Mouse (Mus musculus) intestine, embryonic 14.5 days (tissue): ENCODE results near the gene Itih2. TPM values are rescaled to one million over a fixed set of nuclear protein-coding genes. Genes with fewer than 3 reads are reported as not detected.

ENCODE experiments used
- ATAC-seq: fragments of 200-750 bp; cut with Nextera tagmentation; replicated peaks from 2 replicates; pipeline ENCODE4 v1.8.0; 2017; ENCODE audit warnings: low read depth, moderate number of reproducible peaks, moderate TSS enrichment, moderate library complexity; ENCODE audit not compliant: low FRiP score, low TSS enrichment
- DNase-seq: peaks from one replicate; pipeline ENCODE4 v3.0.0-alpha.2; 2018; ENCODE audit warnings: low spot score
- H3K27ac ChIP-seq: fragments of 300-500 bp; sonication (generic); 2 replicates; pipeline ENCODE4 v1.5.1; 2014; ENCODE audit warnings: low read depth, mild to moderate bottlenecking, control low read depth
- H3K27me3 ChIP-seq: fragments of 300-500 bp; sonication (generic); replicated peaks from 2 replicates; pipeline ENCODE4 v1.6.1; 2014; ENCODE audit warnings: low read length, control low read depth; ENCODE audit not compliant: control insufficient read depth, insufficient read depth
- H3K36me3 ChIP-seq: fragments of 300-500 bp; sonication (generic); 2 replicates; pipeline ENCODE4 v1.6.1; 2014; ENCODE audit warnings: low read length, control low read depth; ENCODE audit not compliant: control insufficient read depth, insufficient read depth
- H3K4me1 ChIP-seq: fragments of 300-500 bp; sonication (generic); replicated peaks from 2 replicates; pipeline ENCODE4 v1.6.1; 2014; ENCODE audit warnings: low read length, control low read depth, mixed read lengths; ENCODE audit not compliant: control insufficient read depth, insufficient read depth
- H3K4me2 ChIP-seq: fragments of 300-500 bp; sonication (generic); 2 replicates; pipeline ENCODE4 v1.6.1; 2014; ENCODE audit warnings: low read length
- H3K4me3 ChIP-seq: fragments of 300-500 bp; sonication (generic); 2 replicates; pipeline ENCODE4 v1.5.1; 2014; ENCODE audit warnings: low read depth, low read length, control low read depth, mixed read lengths
- H3K9ac ChIP-seq: fragments of 300-500 bp; sonication (generic); 2 replicates; pipeline ENCODE4 v1.6.1; 2014; ENCODE audit warnings: mild to moderate bottlenecking, low read length
- H3K9me3 ChIP-seq: fragments of 300-500 bp; sonication (generic); 2 replicates; pipeline ENCODE4 v1.6.1; 2016; ENCODE audit warnings: low read length, control low read depth; ENCODE audit not compliant: control insufficient read depth
- WGBS: fragments of 180-500 bp; shearing (Covaris S2); extraction: QIAGEN DNeasy Blood & Tissue Kit; methylation state at CpG from one replicate; pipeline ENCODE4 v1.1.7; 2014; 5-methylcytosine and 5-hydroxymethylcytosine counted together
- polyA plus RNA-seq: library from polyadenylated mRNA; unstranded; fragments of >200 nt; fragmentation: Nextera tagmentation; extraction: Ambion mirVana; gene quantifications from 2 replicates; pipeline ENCODE4 v1.2.1, GENCODE M21; 2014

The Itih2 gene
- polyA plus RNA-seq, 1 experiment from 2014 or later = 0.27 TPM

DNA sequence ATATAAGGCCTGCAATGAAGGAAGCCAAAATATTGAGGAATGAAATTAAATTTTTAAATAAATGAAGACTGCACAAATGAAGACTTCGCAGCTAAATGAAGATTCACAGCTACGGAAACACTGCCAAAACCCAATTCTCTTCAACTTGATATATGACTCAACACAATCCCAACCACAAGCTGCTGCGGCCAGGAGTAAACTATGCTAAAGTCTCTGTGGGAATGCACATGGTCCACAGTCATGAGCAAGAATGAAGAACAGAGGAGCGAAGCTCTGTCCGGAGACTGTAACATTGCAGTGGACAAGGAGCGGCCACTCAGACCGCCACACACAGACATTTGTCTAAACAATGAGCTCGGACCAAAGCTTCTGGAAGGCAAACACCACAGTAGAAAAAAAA, 54.5 kb downstream of the Itih2 start:
- Histone ChIP-seq H3K4me2 (peak overlapping the region; percentile 27), H3K9ac (no peak overlapping the region), H3K9me3 (no peaks in the 10 kb centered on the region), H3K36me3 (peaks cover 16% of the 10 kb centered on the region; the same call in 1 of the 2 replicates), H3K27ac (no peak overlapping the region), H3K27me3 (no peaks in the 10 kb centered on the region), H3K4me1 (peaks cover 32% of the 10 kb centered on the region), H3K4me3 (no peak overlapping the region)
- DNase-seq (no peak), ATAC-seq (no peak)
- 53% methylated on average over 8 of the region's 8 CpGs for WGBS

DNA sequence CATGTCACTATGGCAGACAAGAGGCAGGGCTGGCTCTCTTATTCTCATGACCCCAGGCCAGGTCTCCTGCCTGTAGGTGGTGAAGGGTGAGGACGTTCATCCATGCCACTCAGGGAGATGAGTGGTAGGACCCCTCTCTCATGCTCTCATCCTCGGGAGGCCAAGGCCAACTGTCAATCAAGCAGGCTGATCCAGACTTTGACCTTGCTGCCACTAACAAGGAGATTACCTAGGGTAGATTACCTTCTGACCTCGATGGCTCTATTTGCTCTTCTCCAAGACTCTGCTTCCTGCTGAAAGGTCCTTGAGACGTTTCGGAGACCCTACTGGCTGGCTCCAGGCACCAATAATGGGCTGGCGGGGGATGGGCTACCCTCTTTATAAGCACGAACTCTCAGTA, 56.7 kb downstream of the Itih2 start:
- peak; percentile 33; the same call in 1 of the 2 replicates for ATAC-seq
- Histone ChIP-seq H3K9ac (no peak overlapping the region), H3K36me3 (peaks cover 17% of the 10 kb centered on the region; the same call in 1 of the 2 replicates), H3K9me3 (no peaks in the 10 kb centered on the region), H3K27me3 (no peaks in the 10 kb centered on the region), H3K4me2 (no peak overlapping the region), H3K4me3 (no peak overlapping the region), H3K27ac (no peak overlapping the region), H3K4me1 (peaks cover 26% of the 10 kb centered on the region)
- no peak for DNase-seq
- 74% methylated on average over 7 of the region's 7 CpGs for WGBS

DNA sequence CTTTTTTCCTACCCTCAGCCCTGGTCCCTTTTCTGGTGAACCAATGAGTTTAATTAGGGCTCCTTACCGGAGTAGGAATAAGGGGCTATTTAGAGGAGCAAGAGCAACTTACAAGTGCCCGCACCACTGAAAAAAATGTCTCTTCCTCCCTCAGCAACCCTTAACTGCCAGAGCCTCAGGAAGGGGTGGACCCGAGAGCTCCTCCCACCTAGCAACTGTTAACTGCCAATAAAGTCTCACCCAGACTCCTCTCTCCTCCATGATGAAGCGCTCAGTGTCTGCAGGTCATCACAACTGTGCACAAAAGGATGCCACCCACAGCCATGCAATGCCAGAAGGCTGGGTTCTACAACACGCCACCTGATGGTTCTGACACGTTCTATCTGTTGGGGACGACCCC, 59.4 kb downstream of the Itih2 start:
- Histone ChIP-seq H3K36me3 (peaks cover 38% of the 10 kb centered on the region), H3K4me2 (no peak overlapping the region), H3K27ac (no peak overlapping the region), H3K4me1 (peaks cover 4% of the 10 kb centered on the region; the same call in 1 of the 2 replicates), H3K27me3 (no peaks in the 10 kb centered on the region), H3K9me3 (no peaks in the 10 kb centered on the region), H3K4me3 (no peak overlapping the region), H3K9ac (no peak overlapping the region)
- ATAC-seq = no peak
- no peak for DNase-seq
- WGBS = 82% methylated on average over 7 of the region's 7 CpGs

DNA sequence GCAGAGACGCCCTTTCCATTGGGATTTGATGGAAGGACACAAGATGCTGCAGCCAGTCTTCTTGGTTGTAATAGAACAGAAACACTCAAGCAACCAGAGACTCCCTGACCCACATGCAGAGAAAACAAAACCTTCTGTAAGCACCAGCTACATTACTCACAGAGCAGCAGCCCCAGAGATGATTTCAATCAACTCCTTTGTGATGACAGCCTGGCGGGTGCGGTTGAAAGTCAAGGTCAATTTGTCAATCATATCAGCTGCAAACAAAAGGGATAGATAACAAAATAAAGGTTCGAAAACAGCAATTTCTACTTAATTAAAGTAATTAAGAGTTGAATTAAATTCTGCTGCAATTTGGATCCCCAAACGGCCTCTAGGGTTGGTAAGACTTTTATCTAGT, 72.4 kb downstream of the Itih2 start:
- ATAC-seq (no peak), DNase-seq (no peak)
- Histone ChIP-seq H3K27me3 (no peaks in the 10 kb centered on the region), H3K4me1 (no peaks in the 10 kb centered on the region), H3K4me2 (no peak overlapping the region), H3K27ac (no peak overlapping the region), H3K9ac (no peak overlapping the region), H3K36me3 (peaks cover 93% of the 10 kb centered on the region), H3K9me3 (no peaks in the 10 kb centered on the region), H3K4me3 (no peak overlapping the region)
- WGBS = 82% methylated on average over 5 of the region's 5 CpGs

DNA sequence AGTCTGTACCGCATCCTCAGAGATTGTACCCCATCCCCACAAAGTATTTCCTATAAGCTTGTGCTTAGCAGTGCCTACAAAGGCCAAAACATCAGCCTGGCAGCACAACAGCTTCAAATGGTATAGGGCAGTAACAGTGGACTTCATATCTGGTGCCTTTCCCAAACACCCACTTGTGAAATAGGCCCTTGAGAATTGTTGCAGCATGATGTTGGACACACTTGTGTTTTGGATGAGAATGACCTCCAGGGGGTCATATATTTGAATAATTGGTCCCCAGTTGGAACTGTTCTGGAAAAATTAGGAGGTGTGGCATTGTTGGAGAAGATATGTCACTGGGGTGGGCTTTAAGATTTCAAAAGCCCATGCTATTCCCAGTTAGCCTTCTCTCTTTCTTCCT, 79.2 kb downstream of the Itih2 start:
- DNase-seq = no peak
- ATAC-seq = no peak
- peaks cover 4% of the 10 kb centered on the region; the same call in 1 of the 2 replicates for H3K4me1 ChIP-seq
- WGBS = 94% methylated on average over 1 of the region's 1 CpGs
- no peak overlapping the region for H3K4me3 ChIP-seq
- peaks cover 32% of the 10 kb centered on the region for H3K36me3 ChIP-seq
- H3K27me3 ChIP-seq = no peaks in the 10 kb centered on the region
- no peak overlapping the region for H3K4me2 ChIP-seq
- H3K27ac ChIP-seq = no peak overlapping the region
- no peak overlapping the region for H3K9ac ChIP-seq
- no peaks in the 10 kb centered on the region for H3K9me3 ChIP-seq

DNA sequence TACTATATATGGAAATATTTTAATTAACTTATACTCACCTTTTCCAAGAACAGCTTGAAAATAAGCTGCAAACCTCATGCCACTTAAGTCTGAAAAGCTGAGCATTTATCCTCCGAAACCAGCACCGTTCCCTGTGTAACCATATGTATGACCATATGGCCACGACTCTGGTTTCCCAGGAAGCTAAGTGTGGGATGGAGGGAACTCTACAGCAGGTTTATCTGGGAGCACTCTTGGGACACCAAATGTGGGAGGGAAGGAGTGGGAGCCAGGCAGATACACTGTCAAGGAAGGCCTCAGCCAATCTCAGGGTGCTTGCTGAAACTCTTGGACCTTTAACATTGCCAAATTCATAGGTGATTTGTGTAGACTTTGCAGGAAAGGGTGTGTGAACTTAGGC, 80.3 kb downstream of the Itih2 start:
- Histone ChIP-seq H3K4me1 (peaks cover 5% of the 10 kb centered on the region; the same call in 1 of the 2 replicates), H3K4me3 (no peak overlapping the region), H3K36me3 (peaks cover 21% of the 10 kb centered on the region), H3K27me3 (no peaks in the 10 kb centered on the region), H3K9ac (no peak overlapping the region), H3K9me3 (no peaks in the 10 kb centered on the region), H3K27ac (no peak overlapping the region), H3K4me2 (no peak overlapping the region)
- WGBS = 89% methylated on average over 3 of the region's 3 CpGs
- DNase-seq = no peak
- ATAC-seq = no peak

DNA sequence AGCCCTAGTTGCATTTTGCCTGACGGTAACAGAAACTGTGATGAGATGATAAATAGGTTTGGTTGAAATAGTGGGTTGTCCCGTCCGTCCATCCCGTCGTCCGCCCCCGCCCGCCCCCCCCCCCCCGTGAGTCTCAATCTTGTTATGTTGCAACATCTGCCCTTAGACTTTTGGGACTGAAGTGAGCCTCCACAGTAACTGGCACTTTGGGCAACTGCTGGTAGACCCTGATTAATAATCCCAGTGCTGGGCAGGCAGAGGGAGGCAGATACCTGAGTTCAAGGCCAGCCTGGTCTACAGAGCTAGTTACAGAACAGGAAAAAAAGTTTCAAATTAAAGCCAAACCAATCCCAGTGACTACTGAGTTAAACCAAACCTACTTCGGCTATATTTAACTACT, 81.7 kb downstream of the Itih2 start:
- no peak overlapping the region for H3K27ac ChIP-seq
- H3K4me2 ChIP-seq = peak overlapping the region; percentile 52
- 16% methylated on average over 10 of the region's 10 CpGs for WGBS
- peaks cover 5% of the 10 kb centered on the region; the same call in 1 of the 2 replicates for H3K4me1 ChIP-seq
- DNase-seq = no peak
- peaks cover 7% of the 10 kb centered on the region for H3K36me3 ChIP-seq
- H3K4me3 ChIP-seq = peak overlapping the region; percentile 91; the same call in 1 of the 2 replicates
- H3K9ac ChIP-seq = no peak overlapping the region
- no peaks in the 10 kb centered on the region for H3K9me3 ChIP-seq
- no peak for ATAC-seq
- H3K27me3 ChIP-seq = no peaks in the 10 kb centered on the region

DNA sequence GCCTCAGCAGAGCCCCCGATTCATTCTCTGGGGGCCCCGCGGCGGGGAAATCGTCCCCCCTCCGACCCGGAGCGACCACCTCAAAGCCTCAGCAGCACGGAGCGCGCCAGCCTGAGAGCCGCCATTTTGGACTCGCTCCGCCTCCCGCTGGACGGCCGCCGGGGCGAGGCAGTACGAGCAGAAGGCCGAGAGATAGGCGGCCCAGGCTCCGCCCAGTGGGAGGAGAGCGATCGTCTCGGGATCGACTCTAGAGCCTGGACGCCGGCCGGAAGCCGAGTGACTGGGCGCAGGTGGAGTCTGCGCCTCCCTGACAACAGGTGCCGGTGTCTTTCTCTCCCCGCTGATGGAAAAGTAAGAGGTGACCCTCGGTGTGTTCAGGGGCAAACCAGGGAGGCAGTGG, 82.7 kb downstream of the Itih2 start, which contains the start of gene Taf3:
Gene Taf3 (minus strand): TSS at position 136 of the 400 bp plus-strand sequence.
- Histone ChIP-seq H3K9me3 (no peaks in the 10 kb centered on the region), H3K9ac (peak within 1 kb of the TSS; percentile 71), H3K4me3 (peak within 1 kb of the TSS; percentile 91), H3K36me3 (no peaks in the 10 kb centered on the region), H3K4me1 (peaks cover 5% of the 10 kb centered on the region; the same call in 1 of the 2 replicates), H3K27ac (peak within 1 kb of the TSS; percentile 51; the same call in 1 of the 2 replicates), H3K27me3 (no peaks in the 10 kb centered on the region), H3K4me2 (peak within 1 kb of the TSS; percentile 70)
- DNase-seq = peak; percentile 92
- peak; percentile 94 for ATAC-seq
- WGBS = 0% methylated on average over 36 of the region's 36 CpGs

DNA sequence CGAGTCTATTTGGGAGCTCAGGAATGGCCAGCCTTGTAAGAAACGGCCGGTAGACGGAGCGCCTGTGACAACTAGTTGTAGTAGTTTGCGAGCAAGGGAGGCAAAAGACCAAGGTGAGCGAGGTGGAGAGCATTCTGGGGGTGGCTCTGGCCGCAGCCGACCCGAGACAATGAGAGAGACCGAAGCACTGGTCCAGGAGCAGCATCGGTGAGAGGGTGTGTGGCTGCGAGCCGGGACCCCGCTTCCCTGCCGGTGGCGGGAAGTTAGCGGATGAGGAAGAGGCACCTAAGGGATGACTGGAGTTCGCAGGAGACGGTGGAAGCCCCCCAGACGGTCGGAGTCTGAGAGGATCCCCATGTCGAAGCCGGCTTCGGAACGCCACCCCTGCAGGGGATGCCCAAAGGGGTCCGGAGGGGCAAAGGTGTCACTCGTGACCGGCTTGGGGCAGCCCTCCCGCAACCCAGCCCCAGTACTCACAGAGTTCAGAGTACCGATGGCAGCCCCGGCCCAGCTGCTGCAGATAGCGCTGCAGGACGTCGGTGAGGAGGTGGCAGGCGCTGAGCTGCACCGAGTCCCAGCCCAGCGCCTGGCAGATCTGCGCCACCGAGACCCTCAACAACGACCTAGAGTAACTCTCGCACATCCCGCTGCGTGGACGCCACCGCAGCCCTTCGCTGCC, 83.3 kb downstream of the Itih2 start:
- H3K36me3 ChIP-seq = no peaks in the 10 kb centered on the region
- H3K9me3 ChIP-seq = no peaks in the 10 kb centered on the region
- H3K9ac ChIP-seq = peak overlapping the region; percentile 71
- peak; percentile 67 for ATAC-seq
- no peaks in the 10 kb centered on the region for H3K27me3 ChIP-seq
- peak overlapping the region; percentile 51; the same call in 1 of the 2 replicates for H3K27ac ChIP-seq
- peak overlapping the region; percentile 70 for H3K4me2 ChIP-seq
- peaks cover 5% of the 10 kb centered on the region; the same call in 1 of the 2 replicates for H3K4me1 ChIP-seq
- peak; percentile 79 for DNase-seq
- H3K4me3 ChIP-seq = peak overlapping the region; percentile 91
- WGBS = under 1% methylated on average over 47 of the region's 47 CpGs
